Mouse (Mus musculus) midbrain, embryonic 16.5 days (tissue): ENCODE measurements around the gene Eapp. TPM values are rescaled to one million over a fixed set of nuclear protein-coding genes. Genes with fewer than 3 reads are reported as not detected.
"Not testable (repeated sequence)": the region's sequence is repeated elsewhere in the genome, so short reads cannot be mapped to it uniquely, and the experiment has no call there.

Experiments used
- ATAC-seq: fragments of 200-750 bp; cut with Nextera tagmentation; 2 replicates; pipeline ENCODE4 v1.8.0; 2017; ENCODE audit warnings: moderate TSS enrichment
- H3K27ac ChIP-seq: fragments of 300-500 bp; sonication (generic); 2 replicates; pipeline ENCODE4 v1.5.1; 2014; ENCODE audit warnings: mild to moderate bottlenecking, low read length, mixed read lengths
- H3K27me3 ChIP-seq: fragments of 300-500 bp; sonication (generic); 2 replicates; pipeline ENCODE4 v1.6.1; 2014; ENCODE audit warnings: low read depth, low read length, mixed read lengths; ENCODE audit not compliant: control insufficient read depth, insufficient read depth
- H3K36me3 ChIP-seq: fragments of 300-500 bp; sonication (generic); 2 replicates; pipeline ENCODE4 v1.6.1; 2014; ENCODE audit warnings: mild to moderate bottlenecking, low read length, moderate library complexity, mixed read lengths; ENCODE audit not compliant: control insufficient read depth, insufficient read depth
- H3K4me1 ChIP-seq: fragments of 300-500 bp; sonication (generic); 2 replicates; pipeline ENCODE4 v1.6.1; 2014; ENCODE audit warnings: mild to moderate bottlenecking, low read length, mixed read lengths; ENCODE audit not compliant: control insufficient read depth, insufficient read depth
- H3K4me2 ChIP-seq: fragments of 300-500 bp; sonication (generic); 2 replicates; pipeline ENCODE4 v1.6.1; 2014; ENCODE audit warnings: mild to moderate bottlenecking, low read length, mixed read lengths
- H3K4me3 ChIP-seq: fragments of 300-500 bp; sonication (generic); 2 replicates; pipeline ENCODE4 v1.5.1; 2014; ENCODE audit warnings: low read depth, mild to moderate bottlenecking, low read length, moderate library complexity, mixed read lengths
- H3K9ac ChIP-seq: fragments of 300-500 bp; sonication (generic); 2 replicates; pipeline ENCODE4 v1.6.1; 2014; ENCODE audit warnings: low read depth, low read length, mixed read lengths
- H3K9me3 ChIP-seq: fragments of 300-500 bp; sonication (generic); replicated peaks from 2 replicates; pipeline ENCODE4 v1.6.1; 2014; ENCODE audit warnings: mild to moderate bottlenecking, low read length, mixed read lengths; ENCODE audit not compliant: control insufficient read depth, poor library complexity, severe bottlenecking
- WGBS: fragments of 180-500 bp; shearing (Covaris S2); extraction: QIAGEN DNeasy Blood & Tissue Kit; methylation state at CpG from one replicate; pipeline ENCODE4 v1.1.7; 2014; 5-methylcytosine and 5-hydroxymethylcytosine counted together
- polyA plus RNA-seq: library from polyadenylated mRNA; unstranded; fragments of >200 nt; fragmentation: Nextera tagmentation; extraction: Ambion mirVana; gene quantifications from 2 replicates; pipeline ENCODE4 v1.2.1, GENCODE M21; 2015

The Eapp gene
- polyA plus RNA-seq, 1 experiment from 2014 or later: 84.0 TPM

DNA sequence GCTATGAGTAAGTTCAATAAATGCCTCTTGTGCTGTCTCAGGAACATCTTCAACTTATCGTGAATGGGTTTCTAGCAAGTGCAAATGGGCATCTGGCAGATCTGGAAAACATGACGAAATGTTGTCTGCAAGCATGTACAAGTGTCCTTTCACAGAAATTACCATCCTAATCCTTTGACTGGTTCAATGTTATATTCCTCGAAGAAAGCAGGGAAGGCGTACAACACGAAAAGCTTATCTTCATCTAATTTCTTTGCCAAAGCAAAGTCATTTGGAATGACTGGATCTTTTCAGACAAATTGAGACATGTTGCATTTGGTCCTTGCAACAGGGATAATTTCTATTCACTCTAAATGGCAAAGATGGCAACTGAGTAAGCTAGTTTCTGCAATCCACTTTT is 6.6 kb downstream of the Eapp start:
- 97% methylated on average over 5 of the region's 5 CpGs for WGBS
- no peak overlapping the region for H3K9ac ChIP-seq

DNA sequence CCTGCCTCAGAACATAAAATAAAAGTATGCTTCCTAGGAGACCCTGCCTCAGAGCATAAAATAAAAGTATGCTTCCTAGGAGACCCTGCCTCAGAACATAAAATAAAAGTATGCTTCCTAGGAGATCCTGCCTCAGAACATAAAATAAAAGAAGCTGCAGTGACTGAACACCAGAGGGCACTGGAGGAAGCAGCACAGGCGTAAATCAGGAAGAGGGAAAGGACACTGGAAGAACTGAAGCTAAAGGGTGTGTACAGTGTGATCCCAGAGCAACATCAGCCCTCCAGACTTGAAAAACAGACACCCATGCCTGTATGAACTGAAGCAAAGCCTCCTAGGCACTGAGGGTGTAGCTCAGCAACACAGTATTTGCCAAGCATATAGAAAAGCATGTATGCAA is 12.5 kb downstream of the Eapp start:
- H3K36me3 ChIP-seq: peaks cover 7% of the 10 kb centered on the region
- no peaks in the 10 kb centered on the region for H3K4me1 ChIP-seq
- H3K27me3 ChIP-seq: no peaks in the 10 kb centered on the region
- no peaks in the 10 kb centered on the region for H3K9me3 ChIP-seq
- no peak overlapping the region for H3K4me2 ChIP-seq
- H3K27ac ChIP-seq: no peak overlapping the region
- WGBS: 21% methylated on average over 1 of the region's 1 CpGs
- H3K4me3 ChIP-seq: no peak overlapping the region
- no peak overlapping the region for H3K9ac ChIP-seq
- no peak for ATAC-seq

More for the DNA sequence above, 6.6 kb downstream of the Eapp start:
- H3K4me1 ChIP-seq: peaks cover 7% of the 10 kb centered on the region
- H3K36me3 ChIP-seq: peaks cover 24% of the 10 kb centered on the region
- no peak overlapping the region for H3K27ac ChIP-seq
- ATAC-seq: no peak
- no peak overlapping the region for H3K4me3 ChIP-seq
- H3K9me3 ChIP-seq: no peaks in the 10 kb centered on the region
- no peak overlapping the region for H3K4me2 ChIP-seq
- no peaks in the 10 kb centered on the region for H3K27me3 ChIP-seq

DNA sequence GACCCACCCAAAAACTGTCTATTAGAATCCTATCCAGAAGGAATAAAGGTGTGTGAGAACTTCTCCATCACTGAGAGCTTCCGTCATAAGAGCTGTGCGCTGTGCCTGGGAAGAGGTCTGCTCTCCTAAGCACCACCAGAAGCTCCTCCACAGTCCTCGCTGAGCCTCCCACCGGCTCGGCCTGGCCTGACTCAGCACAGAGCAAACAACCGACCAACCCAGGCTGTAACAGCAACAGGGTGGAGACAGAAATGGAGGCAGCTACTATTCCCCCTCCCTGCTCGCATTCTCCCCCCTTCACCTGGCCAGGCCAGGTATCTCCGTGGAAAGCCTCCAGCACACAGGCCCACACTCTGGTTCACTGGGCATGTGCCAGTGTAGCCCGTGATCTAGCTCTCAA is 19.0 kb downstream of the Eapp start:
- ATAC-seq: no peak
- peaks cover 25% of the 10 kb centered on the region for H3K36me3 ChIP-seq
- H3K9me3 ChIP-seq: no peaks in the 10 kb centered on the region
- no peak overlapping the region for H3K4me3 ChIP-seq
- H3K27ac ChIP-seq: no peak overlapping the region
- no peaks in the 10 kb centered on the region for H3K27me3 ChIP-seq
- H3K9ac ChIP-seq: no peak overlapping the region
- no peak overlapping the region for H3K4me2 ChIP-seq
- WGBS: 95% methylated on average over 9 of the region's 9 CpGs
- no peaks in the 10 kb centered on the region for H3K4me1 ChIP-seq

DNA sequence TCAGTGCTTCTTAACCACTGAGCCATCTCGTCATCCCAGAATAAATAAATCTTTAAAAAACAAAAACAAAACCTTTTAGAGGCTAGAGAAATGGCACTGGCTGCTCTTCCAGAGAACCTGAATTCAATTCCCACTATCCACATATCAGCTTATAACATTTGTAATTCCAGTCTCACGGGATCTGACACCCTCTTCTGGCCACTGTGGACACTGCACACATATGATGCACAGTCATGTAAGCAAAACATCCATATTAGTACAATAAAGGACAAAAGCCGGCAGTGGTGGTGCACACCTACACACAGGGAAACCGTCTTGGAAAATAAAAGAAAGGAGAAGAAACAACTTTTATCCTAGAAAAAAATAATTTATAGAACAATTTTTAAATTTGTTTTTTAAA is 20.3 kb downstream of the Eapp start:
- Histone ChIP-seq H3K36me3 (peaks cover 28% of the 10 kb centered on the region), H3K9ac (no peak overlapping the region), H3K9me3 (no peaks in the 10 kb centered on the region), H3K27ac (no peak overlapping the region), H3K4me1 (no peaks in the 10 kb centered on the region), H3K27me3 (no peaks in the 10 kb centered on the region), H3K4me2 (no peak overlapping the region), H3K4me3 (no peak overlapping the region)
- no peak for ATAC-seq
- WGBS: 96% methylated on average over 4 of the region's 4 CpGs

DNA sequence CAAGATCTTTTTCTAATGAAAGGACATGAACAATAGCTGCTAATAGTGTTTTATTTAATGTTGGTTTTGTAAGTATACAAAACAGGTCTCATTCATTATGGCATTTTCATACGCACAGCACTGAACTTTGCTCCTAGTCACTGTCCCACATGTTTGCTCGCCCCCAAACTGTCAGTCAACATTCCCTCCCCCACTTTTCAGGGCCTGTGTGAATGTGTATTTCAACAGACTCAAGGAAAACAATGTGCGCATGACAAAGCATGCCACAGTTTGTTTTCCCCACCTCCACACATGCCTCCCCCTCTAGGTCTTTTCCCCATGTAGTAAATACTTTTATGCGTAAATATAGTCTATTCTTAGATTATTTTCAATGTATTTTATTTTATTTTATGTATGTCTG is 24.4 kb downstream of the Eapp start:
- H3K4me1 ChIP-seq: no peaks in the 10 kb centered on the region
- ATAC-seq: no peak
- H3K27me3 ChIP-seq: no peaks in the 10 kb centered on the region
- no peak overlapping the region for H3K9ac ChIP-seq
- peaks cover 19% of the 10 kb centered on the region for H3K36me3 ChIP-seq
- no peak overlapping the region for H3K4me3 ChIP-seq
- 91% methylated on average over 4 of the region's 4 CpGs for WGBS
- no peak overlapping the region for H3K27ac ChIP-seq
- H3K4me2 ChIP-seq: no peak overlapping the region
- H3K9me3 ChIP-seq: no peaks in the 10 kb centered on the region

DNA sequence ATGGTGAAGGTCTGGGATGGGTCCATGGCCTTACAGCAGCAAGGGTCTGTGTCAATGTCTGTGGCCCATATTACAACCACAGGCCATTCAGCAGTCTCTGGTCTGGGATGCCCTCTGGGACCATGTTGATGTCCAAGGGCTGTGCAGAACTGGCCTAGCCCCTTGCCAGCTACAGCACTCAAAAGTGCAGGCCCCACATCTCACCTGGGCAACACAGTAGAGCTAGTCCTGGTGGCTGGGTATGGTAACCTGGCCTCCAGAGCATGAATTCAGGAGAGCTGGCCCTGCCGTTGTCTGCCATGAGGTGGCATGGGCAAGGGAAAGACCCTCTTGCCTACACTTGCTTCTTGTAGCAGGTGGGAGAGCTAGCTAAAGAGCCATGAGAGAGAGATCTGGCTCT is 27.6 kb downstream of the Eapp start:
- no peak overlapping the region for H3K9ac ChIP-seq
- ATAC-seq: no peak
- H3K9me3 ChIP-seq: no peaks in the 10 kb centered on the region
- WGBS: 100% methylated on average over 1 of the region's 1 CpGs
- H3K27me3 ChIP-seq: no peaks in the 10 kb centered on the region
- H3K4me2 ChIP-seq: no peak overlapping the region
- no peak overlapping the region for H3K4me3 ChIP-seq
- peaks cover 11% of the 10 kb centered on the region for H3K36me3 ChIP-seq
- H3K4me1 ChIP-seq: no peaks in the 10 kb centered on the region
- H3K27ac ChIP-seq: no peak overlapping the region

DNA sequence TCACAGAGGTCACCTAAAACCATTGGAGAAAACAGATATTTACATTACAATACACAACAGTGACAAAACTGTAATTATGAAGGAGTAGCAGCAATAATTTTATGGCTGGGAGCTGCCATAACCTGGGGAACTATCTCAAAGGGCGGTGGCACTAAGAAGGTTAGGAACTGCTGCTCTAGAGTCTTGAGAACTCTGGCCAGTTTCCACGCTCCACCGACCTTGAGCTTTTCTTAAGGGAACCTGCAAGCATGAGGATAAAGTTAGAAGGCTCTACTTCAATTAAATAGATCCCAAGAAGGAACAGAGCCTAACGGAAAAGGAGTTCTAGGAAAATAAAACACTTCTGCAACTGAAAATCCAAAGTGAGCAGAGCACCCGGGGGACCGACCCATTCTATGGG is 30.2 kb downstream of the Eapp start:
- no peak for ATAC-seq
- 77% methylated on average over 6 of the region's 6 CpGs for WGBS
- Histone ChIP-seq H3K27ac (no peak overlapping the region), H3K4me1 (no peaks in the 10 kb centered on the region), H3K4me2 (no peak overlapping the region), H3K4me3 (no peak overlapping the region), H3K27me3 (no peaks in the 10 kb centered on the region), H3K9me3 (no peaks in the 10 kb centered on the region), H3K36me3 (no peaks in the 10 kb centered on the region), H3K9ac (no peak overlapping the region)

DNA sequence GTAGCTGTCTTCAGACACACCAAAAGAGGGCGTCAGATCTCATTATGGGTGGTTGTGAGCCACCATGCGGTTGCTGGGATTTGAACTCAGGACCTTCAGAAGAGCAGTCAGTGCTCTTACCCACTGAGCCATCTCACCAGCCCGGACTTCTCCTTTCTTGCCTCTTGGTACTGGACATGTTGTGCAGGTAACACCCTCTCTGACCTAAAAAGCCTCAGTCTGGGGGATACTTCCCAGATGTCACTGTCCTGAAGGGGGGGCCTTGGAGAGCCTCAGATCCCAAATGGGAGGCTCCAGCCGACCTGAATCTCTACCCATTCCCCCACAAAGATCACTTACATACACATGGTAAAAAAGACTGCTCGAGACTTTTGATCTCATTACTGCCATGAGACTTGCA is 34.2 kb downstream of the Eapp start:
- H3K9ac ChIP-seq, H3K27ac ChIP-seq, H3K9me3 ChIP-seq, H3K27me3 ChIP-seq, H3K4me3 ChIP-seq, H3K4me2 ChIP-seq, ATAC-seq, H3K4me1 ChIP-seq, H3K36me3 ChIP-seq: not testable (repeated sequence)
- 80% methylated on average over 5 of the region's 5 CpGs for WGBS

DNA sequence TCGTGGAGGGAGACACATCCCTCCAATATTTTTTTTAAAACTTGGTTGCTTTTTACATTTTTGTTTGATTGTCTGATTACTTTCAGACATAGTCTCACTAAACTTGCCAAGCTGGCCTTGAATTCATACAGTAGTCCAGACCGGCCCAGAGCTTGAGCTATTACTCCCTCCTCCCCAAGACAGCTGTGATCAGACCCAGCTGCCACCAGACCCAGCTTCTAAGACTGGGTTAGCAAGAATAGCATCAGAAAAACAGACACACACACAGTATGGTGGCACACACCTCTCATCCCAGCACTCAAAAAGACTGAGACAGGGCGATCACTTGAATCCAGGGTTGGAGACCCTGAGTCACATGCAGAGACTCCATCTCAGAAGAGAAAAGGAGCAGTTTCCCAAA is 35.8 kb downstream of the Eapp start:
- 87% methylated on average over 3 of the region's 3 CpGs for WGBS
- Histone ChIP-seq H3K36me3 (no peaks in the 10 kb centered on the region), H3K9ac (no peak overlapping the region)

More for the DNA sequence above, 35.8 kb downstream of the Eapp start:
- peaks cover 9% of the 10 kb centered on the region for H3K4me1 ChIP-seq
- H3K27ac ChIP-seq: no peak overlapping the region
- no peaks in the 10 kb centered on the region for H3K9me3 ChIP-seq
- no peak overlapping the region for H3K4me3 ChIP-seq
- no peak for ATAC-seq
- no peaks in the 10 kb centered on the region for H3K27me3 ChIP-seq
- no peak overlapping the region for H3K4me2 ChIP-seq
